10 mouse cellular contexts compared by ENCODE assay signal in genomic region chr17:66480491-66481278, GRCm38 (mm10). TPM values are rescaled to one million over a fixed set of nuclear protein-coding genes. Genes with fewer than 3 reads are reported as not detected.
DNase-seq lines count a peak whose midpoint lies in the region; ATAC-seq and TF ChIP-seq lines count a peak whose summit lies in the region.
"Had no signal": no experiment of that assay in that cellular context is flagged by ENCODE, and none has a peak within 500 bp of the region (broad histone marks: within the 10 kb centered on the region; RNA-seq: fewer than 3 reads in every experiment).

No protein-coding gene starts in this region.

- TF ChIP-seq CTCF in stomach, postnatal 0 days (IDR thresholded peaks at IDR 0.05; ENCODE audit: low read depth), result no peak

- peak overlapping the region; percentile 28; the same call in 1 of the 2 replicates for H3K4me2 ChIP-seq in stomach, embryonic 14.5 days (replicated peaks; ENCODE audit: low read depth, low read length)
- no peak overlapping the region for H3K4me2 ChIP-seq in stomach, postnatal 0 days (replicated peaks; ENCODE audit: low read depth)
- H3K4me2 ChIP-seq in forebrain, embryonic 15.5 days (replicated peaks), result peak overlapping the region; percentile 37
- H3K4me2 ChIP-seq in liver, embryonic 12.5 days, result peak overlapping the region; percentile 78
- H3K4me2 ChIP-seq in stomach, embryonic 15.5 days, result peak overlapping the region; percentile 31

- no peak for TF ChIP-seq EP300 in stomach, postnatal 0 days (optimal IDR thresholded peaks at IDR 0.05)

- no peak overlapping the region for H3K9ac ChIP-seq in stomach, embryonic 14.5 days (replicated peaks; ENCODE audit: low read depth, low read length)
- no peak overlapping the region for H3K9ac ChIP-seq in stomach, postnatal 0 days (ENCODE audit: low read length)
- peak overlapping the region; percentile 29; the same call in 1 of the 2 replicates for H3K9ac ChIP-seq in forebrain, embryonic 15.5 days (replicated peaks)
- no peak overlapping the region for H3K9ac ChIP-seq in liver, embryonic 12.5 days
- no peak overlapping the region for H3K9ac ChIP-seq in stomach, embryonic 15.5 days

- H3K27me3 ChIP-seq in stomach, embryonic 14.5 days (ENCODE audit: control insufficient read depth, insufficient read depth, low read length), result no peaks in the 10 kb centered on the region
- no peaks in the 10 kb centered on the region for H3K27me3 ChIP-seq in stomach, postnatal 0 days (ENCODE audit: control insufficient read depth, insufficient read depth, low read length)
- no peaks in the 10 kb centered on the region for H3K27me3 ChIP-seq in forebrain, embryonic 15.5 days
- peaks cover 48% of the 10 kb centered on the region for H3K27me3 ChIP-seq in liver, embryonic 12.5 days (replicated peaks)
- no peaks in the 10 kb centered on the region for H3K27me3 ChIP-seq in stomach, embryonic 15.5 days (replicated peaks)

- peaks cover 5% of the 10 kb centered on the region; the same call in 1 of the 2 replicates for H3K4me1 ChIP-seq in stomach, embryonic 14.5 days (ENCODE audit: control insufficient read depth, insufficient read depth, low read length)
- no peaks in the 10 kb centered on the region for H3K4me1 ChIP-seq in stomach, postnatal 0 days (replicated peaks; ENCODE audit: control insufficient read depth, insufficient read depth)
- peaks cover 26% of the 10 kb centered on the region for H3K4me1 ChIP-seq in forebrain, embryonic 15.5 days
- H3K4me1 ChIP-seq in liver, embryonic 12.5 days, result peaks cover 27% of the 10 kb centered on the region
- no peaks in the 10 kb centered on the region for H3K4me1 ChIP-seq in stomach, embryonic 15.5 days

- H3K36me3 ChIP-seq in stomach, embryonic 14.5 days (ENCODE audit: control insufficient read depth, insufficient read depth, low read length), result no peaks in the 10 kb centered on the region
- no peaks in the 10 kb centered on the region for H3K36me3 ChIP-seq in stomach, postnatal 0 days (ENCODE audit: control insufficient read depth, insufficient read depth, low read length)
- H3K36me3 ChIP-seq in forebrain, embryonic 15.5 days, result no peaks in the 10 kb centered on the region
- no peaks in the 10 kb centered on the region for H3K36me3 ChIP-seq in liver, embryonic 12.5 days
- H3K36me3 ChIP-seq in stomach, embryonic 15.5 days, result no peaks in the 10 kb centered on the region

- no peak overlapping the region for H3K4me3 ChIP-seq in stomach, embryonic 14.5 days (ENCODE audit: low read depth, low read length)
- H3K4me3 ChIP-seq in stomach, postnatal 0 days (ENCODE audit: low read depth, low read length), result no peak overlapping the region
- no peak overlapping the region for H3K4me3 ChIP-seq in forebrain, embryonic 15.5 days
- peak overlapping the region; percentile 39 for H3K4me3 ChIP-seq in liver, embryonic 12.5 days
- no peak overlapping the region for H3K4me3 ChIP-seq in stomach, embryonic 15.5 days (replicated peaks)

- no peak overlapping the region for H3K27ac ChIP-seq in stomach, embryonic 14.5 days (ENCODE audit: low read length)
- no peak overlapping the region for H3K27ac ChIP-seq in stomach, postnatal 0 days (replicated peaks)
- peak overlapping the region; percentile 81 for H3K27ac ChIP-seq in forebrain, embryonic 15.5 days (replicated peaks)
- H3K27ac ChIP-seq in liver, embryonic 12.5 days, result no peak overlapping the region
- no peak overlapping the region for H3K27ac ChIP-seq in stomach, embryonic 15.5 days

- WGBS in stomach, embryonic 14.5 days, result 32% methylated on average over 17 of the region's 17 CpGs
- WGBS in stomach, postnatal 0 days, result 44% methylated on average over 17 of the region's 17 CpGs
- 11% methylated on average over 17 of the region's 17 CpGs for WGBS in forebrain, embryonic 15.5 days
- 32% methylated on average over 17 of the region's 17 CpGs for WGBS in liver, embryonic 12.5 days (ENCODE audit: insufficient replicate concordance)
- 35% methylated on average over 17 of the region's 17 CpGs for WGBS in stomach, embryonic 15.5 days

- DNase-seq in stomach, postnatal 0 days (ENCODE audit: low spot score), result no peak
- DNase-seq in adrenal gland, adult 2 months, result no peak
- DNase-seq in adrenal gland, postnatal 25 days, result no peak
- DNase-seq in layer of hippocampus, adult 9-10 months (ENCODE audit: low spot score), result no peak
- DNase-seq: lung, postnatal 36 days; thymus, postnatal 14 days had no signal

- no peaks in the 10 kb centered on the region for H3K9me3 ChIP-seq in stomach, embryonic 14.5 days (ENCODE audit: control insufficient read depth, low read depth, low read length)
- no peaks in the 10 kb centered on the region for H3K9me3 ChIP-seq in stomach, postnatal 0 days (ENCODE audit: control insufficient read depth, low read length)
- H3K9me3 ChIP-seq in forebrain, embryonic 15.5 days, result no peaks in the 10 kb centered on the region
- H3K9me3 ChIP-seq in liver, embryonic 12.5 days (replicated peaks), result no peaks in the 10 kb centered on the region
- H3K9me3 ChIP-seq in stomach, embryonic 15.5 days, result no peaks in the 10 kb centered on the region

- no peak for ATAC-seq in stomach, embryonic 14.5 days (ENCODE audit: insufficient number of reproducible peaks, insufficient read depth, low FRiP score, low read depth)
- no peak for ATAC-seq in stomach, postnatal 0 days (ENCODE audit: low FRiP score, low TSS enrichment)
- peak; percentile 27 for ATAC-seq in forebrain, embryonic 15.5 days (replicated peaks)
- ATAC-seq in liver, embryonic 12.5 days, result no peak
- ATAC-seq in stomach, embryonic 15.5 days (ENCODE audit: insufficient read depth, low FRiP score, low read depth), result no peak

RNA-seq across cellular contexts. Expression of gene Mtcl1, which starts 31.1 kb away (rescaled TPM):
- polyA plus RNA-seq in stomach, embryonic 14.5 days (2014; fragmentation: Nextera tagmentation; extraction: Ambion mirVana), result 13.2 and 14.7 TPM in 2 replicates
- 1.8 and 2.2 TPM in 2 replicates for polyA plus RNA-seq in stomach, postnatal 0 days (2015; fragmentation: Nextera tagmentation; extraction: Ambion mirVana)
- 33.5 and 35.5 TPM in 2 replicates for polyA plus RNA-seq in forebrain, embryonic 15.5 days (2015; fragmentation: Nextera tagmentation; extraction: Ambion mirVana)
- polyA plus RNA-seq in liver, embryonic 12.5 days (2016; fragmentation: Nextera tagmentation; extraction: Ambion mirVana), result 0.60 and 0.75 TPM in 2 replicates
- polyA plus RNA-seq in stomach, embryonic 15.5 days (2015; fragmentation: Nextera tagmentation; extraction: Ambion mirVana), result 6.1 and 7.2 TPM in 2 replicates
- total RNA-seq in adrenal gland, adult 2 months (2021), result 10 to 100 TPM in 1 of 2 experiments, 1 to 10 TPM in 1; 6.5 to 10.4 TPM
- polyA plus RNA-seq in adrenal gland, adult 2 months (2012; rRNA removed), result 3.5 and 5.0 TPM in 2 replicates
- 13.4 and 14.7 TPM in 2 replicates for total RNA-seq in adrenal gland, postnatal 25 days (2021)

RNA-seq across cellular contexts. Expression of gene Rab12, which starts 38.8 kb away (rescaled TPM):
- 42.8 and 52.9 TPM in 2 replicates for polyA plus RNA-seq in stomach, embryonic 14.5 days (2014; fragmentation: Nextera tagmentation; extraction: Ambion mirVana)
- 24.5 and 25.4 TPM in 2 replicates for polyA plus RNA-seq in stomach, postnatal 0 days (2015; fragmentation: Nextera tagmentation; extraction: Ambion mirVana)
- polyA plus RNA-seq in forebrain, embryonic 15.5 days (2015; fragmentation: Nextera tagmentation; extraction: Ambion mirVana), result 71.7 and 77.0 TPM in 2 replicates
- polyA plus RNA-seq in liver, embryonic 12.5 days (2016; fragmentation: Nextera tagmentation; extraction: Ambion mirVana), result 12.4 and 14.7 TPM in 2 replicates
- polyA plus RNA-seq in stomach, embryonic 15.5 days (2015; fragmentation: Nextera tagmentation; extraction: Ambion mirVana), result 41.8 and 44.7 TPM in 2 replicates
- 10 to 100 TPM; 89.6 to 95.0 TPM for total RNA-seq in adrenal gland, adult 2 months (2021)
- polyA plus RNA-seq in adrenal gland, adult 2 months (2012; rRNA removed), result 40.4 and 42.8 TPM in 2 replicates
- total RNA-seq in adrenal gland, postnatal 25 days (2021), result 84.6 and 98.9 TPM in 2 replicates
